Mouse (Mus musculus) urinary bladder, postnatal 0 days (tissue): Measurements from ENCODE around the gene Slc7a6. TPM values are rescaled to one million over a fixed set of nuclear protein-coding genes. Genes with fewer than 3 reads are reported as not detected.

Source experiments
- polyA plus RNA-seq: library from polyadenylated mRNA; unstranded; fragments of >200 nt; fragmentation: Nextera tagmentation; extraction: Ambion mirVana; gene quantifications from 2 replicates; pipeline ENCODE4 v1.2.1, GENCODE M21; 2015

Slc7a6 gene
- 53.5 and 58.0 TPM in 2 replicates for polyA plus RNA-seq

GRCm38 (mm10) chr8:106168356-106169016, at the start of gene Slc7a6:
Gene Slc7a6 (plus strand): TSS chr8:106168857.

GRCm38 (mm10) chr8:106136156-106137130, 32.2 kb upstream of the Slc7a6 start, which contains the start of gene Esrp2:
Gene Esrp2 (minus strand): TSS chr8:106136974.

GRCm38 (mm10) chr8:106149801-106150652, 18.6 kb upstream of the Slc7a6 start, which contains the start of gene Pla2g15:
Gene Pla2g15 (plus strand): TSS chr8:106150399.

GRCm38 (mm10) chr8:106210821-106211345, 42.2 kb downstream of the Slc7a6 start, which contains the start of the genes Slc7a6os and Prmt7:
Gene Slc7a6os (minus strand): TSS chr8:106210935.
Gene Prmt7 (plus strand): TSS chr8:106210936.

Other genes with a start within 250 kb of the Slc7a6 start
- 0.40 and 0.55 TPM in 2 replicates for gene Ctrl, start 235.0 kb upstream of the Slc7a6 start, polyA plus RNA-seq
- gene Psmb10, start 230.4 kb upstream of the Slc7a6 start, polyA plus RNA-seq = 41.7 and 50.9 TPM in 2 replicates
- 0.81 and 0.85 TPM in 2 replicates for gene Lcat, start 225.5 kb upstream of the Slc7a6 start, polyA plus RNA-seq
- 33.0 and 35.3 TPM in 2 replicates for gene Slc12a4, start 202.8 kb upstream of the Slc7a6 start, polyA plus RNA-seq
- gene Dpep3, start 189.4 kb upstream of the Slc7a6 start, polyA plus RNA-seq = 0.18 TPM in 1 of 2 replicates, not detected in the other
- 12.1 and 13.2 TPM in 2 replicates for gene Dus2, start 177.5 kb upstream of the Slc7a6 start, polyA plus RNA-seq
- not detected in 2 replicates for gene Dpep2nb, start 162.9 kb upstream of the Slc7a6 start, polyA plus RNA-seq
- gene Ddx28, start 157.0 kb upstream of the Slc7a6 start, polyA plus RNA-seq = 10.4 and 11.0 TPM in 2 replicates
- 2.9 and 3.2 TPM in 2 replicates for gene Nfatc3, start 110.0 kb upstream of the Slc7a6 start, polyA plus RNA-seq
- gene Esrp2, start 31.9 kb upstream of the Slc7a6 start, polyA plus RNA-seq = 39.5 and 40.6 TPM in 2 replicates
- 7.1 and 7.7 TPM in 2 replicates for gene Pla2g15, start 18.5 kb upstream of the Slc7a6 start, polyA plus RNA-seq
- gene Slc7a6os, start 42.1 kb downstream of the Slc7a6 start, polyA plus RNA-seq = 17.1 and 19.3 TPM in 2 replicates
- gene Prmt7, start 42.1 kb downstream of the Slc7a6 start, polyA plus RNA-seq = 20.6 and 20.9 TPM in 2 replicates
- 9.4 and 11.1 TPM in 2 replicates for gene Smpd3, start 169.1 kb downstream of the Slc7a6 start, polyA plus RNA-seq
- gene Zfp90, start 246.5 kb downstream of the Slc7a6 start, polyA plus RNA-seq = 9.9 and 11.1 TPM in 2 replicates